Mouse (Mus musculus): ENCODE measurements around the gene Fam189a1.

- TF ChIP-seq MEF2A (IDR thresholded peaks at IDR 0.05; ENCODE audit: extremely low read depth, insufficient replicate concordance, low read depth, low read length, poor library complexity, severe bottlenecking) (no peak), MAFK (IDR thresholded peaks at IDR 0.05; ENCODE audit: borderline replicate concordance, low read depth, low read length) (no peak), KAT2A (conservative IDR thresholded peaks at IDR 0.05; ENCODE audit: low read depth, low read length) (no peak), POLR2A (IDR thresholded peaks at IDR 0.05; ENCODE audit: control insufficient read depth in 1 of 2, insufficient read depth in 1 of 2, low read depth in 1 of 2, low read length in 2 of 2, poor library complexity in 1 of 2) (no peak), CTCF (IDR thresholded peaks at IDR 0.05 in 2 of 3, conservative IDR thresholded peaks at IDR 0.05 in 1 of 3; ENCODE audit: control insufficient read depth in 1 of 3, insufficient read depth in 1 of 3, low read depth in 2 of 3, low read length in 3 of 3, poor library complexity in 1 of 3, severe bottlenecking in 1 of 3) (no peak), BHLHE40 (IDR thresholded peaks at IDR 0.05; ENCODE audit: borderline replicate concordance, low read depth, low read length) (no peak), NRF1 (IDR thresholded peaks at IDR 0.05; ENCODE audit: insufficient read depth, low read depth, low read length, poor library complexity, severe bottlenecking) (no peak), MXI1 (IDR thresholded peaks at IDR 0.05; ENCODE audit: low read depth, low read length) (no peak), TBP (IDR thresholded peaks at IDR 0.05; ENCODE audit: low read depth, low read length) (no peak), NELFE (IDR thresholded peaks at IDR 0.05; ENCODE audit: low read depth, low read length) (no peak), EP300 (IDR thresholded peaks at IDR 0.05; ENCODE audit: low read depth in 1 of 2, low read length in 2 of 2) (no peak), CHD2 (IDR thresholded peaks at IDR 0.05; ENCODE audit: low read length) (no peak), TCF12 (IDR thresholded peaks at IDR 0.05; ENCODE audit: low read depth, low read length) (no peak)
Measured at GRCm38 (mm10) chr7:64840946-64841659, 315.3 kb downstream of the Fam189a1 start.
